Mouse (Mus musculus) brain, embryonic 14.5 days (tissue): ENCODE results near the gene Gm11037. TPM values are rescaled to one million over a fixed set of nuclear protein-coding genes. Genes with fewer than 3 reads are reported as not detected.

Experiments
- DNase-seq: peaks from one replicate; pipeline ENCODE4 v3.0.0-alpha.2; 2011; ENCODE audit warnings: low read depth
- CTCF ChIP-seq: fragments of 200-500 bp; IDR thresholded peaks from 2 replicates; pipeline ENCODE4 v1.5.1; 2012; ENCODE audit warnings: inconsistent platforms, mild to moderate bottlenecking, moderate library complexity, borderline replicate concordance; ENCODE audit not compliant: insufficient read depth, insufficient read length; ENCODE audit errors: extremely low read depth
- POLR2A ChIP-seq: fragments of 200-500 bp; IDR thresholded peaks from 2 replicates; pipeline ENCODE4 v1.6.1; 2012; ENCODE audit warnings: mild to moderate bottlenecking, inconsistent platforms, borderline replicate concordance; ENCODE audit not compliant: poor library complexity, insufficient read depth, insufficient read length, severe bottlenecking; ENCODE audit errors: extremely low read depth
- polyA plus RNA-seq: library from polyadenylated mRNA; depleted of rRNA; stranded (reverse); fragments of >200 nt; gene quantifications from 2 replicates; pipeline ENCODE4 v1.2.3, GENCODE M21; 2012

Gm11037 gene
- polyA plus RNA-seq, 1 experiment, result not detected

DNA sequence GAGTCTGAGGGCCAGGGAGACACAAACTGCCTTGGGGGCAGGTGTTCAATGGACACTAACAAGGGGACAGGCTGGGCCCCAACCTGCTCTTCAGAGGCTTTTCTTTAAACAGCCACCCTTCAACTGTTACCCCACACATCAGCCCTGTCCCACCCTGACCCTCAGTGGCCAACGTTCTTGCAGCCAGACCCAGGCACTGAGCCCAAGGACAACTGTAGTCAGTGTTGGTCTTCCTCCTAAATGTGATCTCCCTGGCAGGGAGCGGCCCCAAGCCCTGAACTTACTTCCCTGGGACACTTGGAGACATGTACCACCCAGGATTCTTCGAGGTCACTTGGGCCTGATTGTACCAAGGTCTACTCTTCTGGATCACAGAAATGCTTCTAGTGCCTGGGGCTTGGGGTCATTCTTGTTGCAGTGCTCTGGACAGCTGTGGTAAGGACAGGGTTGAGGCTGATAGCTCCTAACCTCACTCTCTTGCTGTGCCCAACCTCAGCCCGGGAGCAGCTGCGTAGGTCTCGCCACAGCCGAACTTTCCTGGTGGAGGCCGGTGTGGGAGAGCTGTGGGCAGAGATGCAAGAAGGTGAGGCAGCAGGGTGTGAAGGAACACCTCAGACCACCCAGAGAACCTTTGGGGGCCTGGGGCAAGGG lies 8.2 kb downstream of the Gm11037 start:
- no peak for TF ChIP-seq POLR2A
- TF ChIP-seq CTCF, result no peak
- no peak for DNase-seq

GRCm38 (mm10) chr2:131142592-131142991 lies 9.3 kb downstream of the Gm11037 start:
- DNase-seq, result peak; percentile 62
- TF ChIP-seq POLR2A (no peak), CTCF (peak; percentile 62)

DNA sequence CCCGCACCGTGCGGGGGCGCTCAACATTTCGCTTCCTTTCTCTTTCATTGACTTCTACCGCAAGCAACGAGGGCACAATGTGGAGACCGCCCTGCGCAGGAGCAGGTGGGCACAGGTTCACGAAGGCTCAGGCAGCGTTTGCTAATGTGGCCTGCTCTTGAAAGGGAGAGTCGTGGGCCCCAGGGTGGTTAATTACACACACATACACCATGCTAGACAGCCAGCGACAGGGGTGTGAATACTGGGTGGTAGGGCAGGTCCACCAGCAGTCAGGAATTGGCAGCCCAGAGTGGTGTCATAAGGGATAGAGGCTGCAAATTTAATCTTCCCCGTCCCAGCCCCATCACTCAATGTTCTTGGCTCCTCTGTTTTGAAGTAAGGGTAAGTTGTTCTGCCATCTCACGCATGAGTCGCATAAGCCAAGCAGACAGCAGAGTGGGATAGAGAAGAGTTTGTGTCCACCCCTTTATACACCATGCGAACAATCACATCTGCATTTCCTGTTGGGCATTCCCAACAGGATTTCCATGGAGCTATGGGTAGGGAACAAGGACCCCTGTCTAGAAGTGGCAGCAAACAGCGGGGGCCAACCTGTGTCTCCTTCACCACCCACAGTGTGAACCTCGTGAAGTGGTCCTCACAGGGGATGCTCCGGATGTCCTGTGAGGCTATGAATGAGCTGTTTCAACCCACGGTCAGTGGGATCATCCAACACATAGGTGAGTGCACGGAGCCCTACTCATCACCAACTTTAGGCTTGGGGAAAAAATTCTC lies 9.9 kb downstream of the Gm11037 start:
- no peak for DNase-seq

DNA sequence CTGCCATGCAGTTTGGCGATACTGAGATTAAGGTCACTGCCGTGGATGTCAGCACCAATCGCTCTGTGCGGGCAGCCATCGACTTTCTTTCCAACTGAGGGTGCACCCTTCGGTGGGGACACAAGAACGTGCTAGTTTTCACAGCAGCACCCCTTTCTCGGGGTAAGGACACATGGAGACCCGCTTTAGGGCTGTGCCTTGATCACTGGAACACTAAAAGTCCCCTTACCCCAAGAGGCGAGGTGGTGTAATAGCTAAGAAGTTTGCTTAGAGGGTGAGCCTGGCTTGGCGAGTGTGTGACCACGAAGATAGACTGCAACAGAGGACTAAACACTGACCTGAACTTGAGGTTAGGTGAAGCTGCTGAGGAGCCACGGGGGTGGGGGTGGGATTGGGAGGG lies 11.8 kb downstream of the Gm11037 start:
- no peak for TF ChIP-seq POLR2A
- no peak for TF ChIP-seq CTCF
- DNase-seq, result no peak

More for the DNA sequence above, 9.9 kb downstream of the Gm11037 start:
- no peak for TF ChIP-seq POLR2A
- no peak for TF ChIP-seq CTCF

DNA sequence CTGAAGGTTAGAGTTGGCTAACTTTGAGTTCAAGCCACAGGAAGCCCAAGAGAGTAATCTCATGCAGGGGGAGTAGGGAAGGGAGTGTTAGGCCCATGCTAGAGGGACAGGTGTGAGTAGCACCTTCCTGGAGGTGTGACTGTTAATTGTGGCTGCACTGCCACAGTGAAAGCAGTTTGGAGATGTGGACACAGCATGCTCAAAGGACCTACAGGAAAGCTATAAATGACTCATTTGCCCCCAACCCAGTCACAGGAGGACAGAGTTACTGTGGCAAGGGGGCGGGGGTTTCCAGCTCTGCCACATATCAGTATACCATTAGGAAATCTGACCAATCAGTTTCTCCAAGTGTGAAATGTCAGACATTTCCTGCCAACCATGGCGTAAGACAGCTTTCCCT lies 12.2 kb downstream of the Gm11037 start:
- no peak for DNase-seq
- TF ChIP-seq POLR2A, result no peak
- no peak for TF ChIP-seq CTCF

DNA sequence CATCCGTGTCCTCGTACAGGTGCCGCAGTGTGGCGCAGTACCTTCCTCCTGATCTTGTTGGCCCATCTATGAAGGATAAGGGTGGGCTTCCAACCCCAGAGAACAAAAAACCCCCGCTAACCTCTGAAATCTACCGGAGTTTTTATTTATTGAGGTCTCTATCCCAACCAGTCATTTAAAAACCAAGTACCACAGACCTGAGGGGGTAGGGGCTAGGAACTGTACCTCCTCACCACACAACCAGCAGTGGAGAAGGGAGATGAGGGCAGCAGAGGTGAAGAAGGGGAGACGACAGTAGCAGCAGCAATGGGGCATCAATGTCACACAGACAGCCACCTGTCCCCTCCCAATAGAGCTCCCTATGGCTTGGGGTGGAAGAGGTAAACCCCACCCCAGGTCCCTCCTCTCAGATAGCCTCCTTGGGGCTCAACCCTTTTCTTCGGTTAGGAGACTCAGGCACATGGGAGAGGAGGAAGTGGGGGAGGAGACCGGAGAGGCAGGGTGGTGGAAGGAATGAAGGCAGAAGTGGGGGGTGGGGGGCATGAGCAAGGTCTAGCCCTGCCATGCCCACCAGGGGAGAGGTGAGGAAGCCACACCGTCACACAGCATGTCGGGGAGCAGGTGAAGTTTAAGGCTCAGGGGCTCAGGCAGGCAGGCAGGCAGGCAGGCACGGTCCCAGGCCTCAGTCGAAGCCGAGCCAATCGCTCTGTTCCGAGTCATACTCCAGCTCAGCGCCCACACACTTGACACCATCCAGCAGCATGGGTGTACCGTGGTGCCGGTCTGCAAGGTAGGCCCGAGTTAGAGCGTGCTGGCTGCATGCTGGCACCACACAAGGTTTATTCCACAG lies 13.1 kb downstream of the Gm11037 start:
- no peak for DNase-seq

DNA sequence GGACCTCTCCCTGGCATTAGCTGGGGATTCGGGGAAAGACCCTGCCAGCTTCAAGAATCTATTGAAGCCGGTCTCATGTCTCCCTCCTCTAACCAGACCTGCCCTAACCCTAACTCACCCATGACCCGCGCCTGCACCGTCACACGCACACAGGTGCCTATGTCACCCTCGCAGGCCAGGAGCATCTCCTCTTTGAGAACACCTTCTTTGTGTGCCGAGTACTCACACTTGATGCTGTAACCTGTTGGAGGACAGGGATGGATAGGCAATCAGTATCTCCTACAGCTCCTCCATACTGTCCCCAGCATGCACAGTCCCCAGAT lies 13.7 kb downstream of the Gm11037 start:
- no peak for TF ChIP-seq POLR2A
- no peak for TF ChIP-seq CTCF
- no peak for DNase-seq

More for the DNA sequence above, 13.1 kb downstream of the Gm11037 start:
- no peak for TF ChIP-seq CTCF
- TF ChIP-seq POLR2A, result no peak

DNA sequence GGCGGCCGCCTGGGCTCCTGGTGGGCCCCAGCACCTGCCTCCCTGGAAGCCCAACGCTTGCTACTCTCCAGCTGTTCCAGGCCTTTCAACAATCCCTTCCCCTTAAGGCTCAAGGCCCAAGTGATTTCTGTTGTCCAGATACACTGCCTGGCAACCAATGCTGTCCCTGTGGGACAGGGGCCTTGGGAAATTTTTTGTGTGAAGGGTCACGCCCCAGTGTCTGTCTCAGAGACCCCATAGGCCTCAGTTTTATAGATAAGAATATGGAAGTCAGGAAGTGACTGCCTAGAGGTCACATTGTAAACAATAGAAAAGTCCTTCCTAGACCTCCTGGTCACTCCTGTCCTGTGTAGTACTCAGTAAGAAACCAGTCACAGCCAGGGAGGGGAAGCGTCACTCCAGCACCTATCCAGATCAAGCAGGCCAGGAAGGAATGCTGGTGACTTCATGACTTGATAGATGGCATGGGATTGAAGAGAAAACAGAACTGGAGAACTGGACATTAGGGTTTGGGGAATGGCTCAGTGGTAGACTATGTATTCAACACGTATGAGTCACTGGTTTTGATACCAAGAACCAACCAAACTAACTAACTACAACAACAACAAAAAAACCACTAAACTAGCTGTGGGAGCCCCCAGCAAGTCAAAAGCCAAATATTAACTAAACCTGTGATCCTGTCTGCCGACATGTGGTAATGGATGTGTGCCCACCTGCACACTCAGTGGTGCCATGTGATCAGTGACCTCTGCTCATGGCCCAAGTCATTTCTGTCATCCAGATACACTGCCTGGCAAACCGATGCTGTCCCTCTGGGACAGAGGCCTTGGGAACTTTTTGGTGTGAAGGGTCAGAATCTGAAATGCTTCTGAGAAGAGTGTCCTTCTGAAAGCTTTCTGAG lies 15.3 kb downstream of the Gm11037 start:
- no peak for DNase-seq
- TF ChIP-seq CTCF (no peak), POLR2A (no peak)

DNA sequence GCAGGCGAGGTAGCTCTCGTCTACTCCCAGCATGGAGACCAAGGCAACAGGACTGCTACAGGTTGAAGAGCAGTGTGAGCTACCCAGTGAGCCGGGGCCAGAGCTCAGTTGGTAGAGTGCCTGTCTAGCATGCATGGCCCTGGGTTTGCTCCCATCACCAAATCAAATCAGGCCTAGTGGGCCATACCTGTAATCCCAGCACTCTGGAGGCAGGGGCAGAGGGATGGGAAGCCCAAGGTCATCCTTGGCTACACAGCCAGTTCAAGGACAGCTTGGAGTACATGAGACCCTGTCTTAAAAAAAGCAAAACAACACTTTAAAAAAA lies 15.9 kb downstream of the Gm11037 start:
- no peak for DNase-seq
- TF ChIP-seq POLR2A (no peak), CTCF (no peak)

- no peak for DNase-seq
- TF ChIP-seq POLR2A (no peak), CTCF (no peak)
These were observed 19.0 kb downstream of the Gm11037 start for GRCm38 (mm10) chr2:131152166-131152730.

GRCm38 (mm10) chr2:131154036-131154435 lies 20.7 kb downstream of the Gm11037 start:
- no peak for TF ChIP-seq CTCF
- no peak for TF ChIP-seq POLR2A
- no peak for DNase-seq
